Mouse (Mus musculus): ENCODE measurements around the gene Wwox.

Gene Wwox

GRCm38 (mm10) chr8:114670801-114671200, 231.3 kb downstream of the Wwox start:
- no peak for DNase-seq (ENCODE audit: low read depth, low spot score)

DNA sequence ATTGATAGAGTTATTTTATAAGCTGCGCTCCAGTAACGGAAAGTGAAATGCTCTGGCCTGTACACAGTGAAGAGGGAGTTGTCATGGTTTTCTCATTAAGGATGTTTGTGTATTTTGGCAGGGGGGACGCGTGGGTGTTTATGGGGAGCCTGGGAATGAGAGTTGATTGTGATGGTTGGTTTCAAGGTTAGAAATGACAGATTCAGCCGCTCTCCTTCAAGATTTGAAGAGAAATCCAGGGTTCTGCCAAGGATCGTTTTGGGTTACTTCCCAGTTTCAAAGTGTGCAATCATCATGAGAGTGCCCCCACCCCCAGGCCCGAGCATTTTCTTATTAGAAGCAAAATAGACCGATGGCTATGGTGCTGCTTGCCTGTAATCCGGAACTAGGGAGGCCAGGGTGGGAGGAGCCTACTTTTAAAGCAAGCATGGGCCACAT, 231.8 kb downstream of the Wwox start:
- DNase-seq (ENCODE audit: low read depth, low spot score), result no peak

- no peak for DNase-seq (ENCODE audit: low read depth, low spot score)
Measured at GRCm38 (mm10) chr8:114673416-114673815, 234.0 kb downstream of the Wwox start.

DNA sequence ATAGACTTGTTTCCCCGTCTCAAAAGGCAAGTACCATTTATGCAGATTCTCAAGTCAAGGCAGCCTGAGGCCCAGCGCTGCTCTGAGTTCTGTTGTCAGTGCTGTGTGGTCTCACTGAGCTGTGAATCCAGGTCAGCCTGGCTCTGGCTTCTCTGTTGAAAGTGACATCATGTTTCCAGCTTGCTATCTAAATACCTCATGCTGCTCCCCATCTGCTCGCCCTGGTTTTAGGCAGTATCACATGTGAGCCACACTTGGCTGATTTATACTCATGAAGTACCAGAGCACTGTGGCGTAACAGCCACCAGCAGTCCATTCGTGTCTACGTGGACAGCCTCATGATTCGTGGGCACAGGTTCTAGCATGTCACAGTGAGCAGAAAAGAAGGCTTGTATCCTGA, 235.7 kb downstream of the Wwox start:
- DNase-seq (ENCODE audit: low read depth, low spot score), result no peak

- no peak for DNase-seq (ENCODE audit: low read depth, low spot score)
Measured at GRCm38 (mm10) chr8:114676918-114677317, 237.5 kb downstream of the Wwox start.

DNA sequence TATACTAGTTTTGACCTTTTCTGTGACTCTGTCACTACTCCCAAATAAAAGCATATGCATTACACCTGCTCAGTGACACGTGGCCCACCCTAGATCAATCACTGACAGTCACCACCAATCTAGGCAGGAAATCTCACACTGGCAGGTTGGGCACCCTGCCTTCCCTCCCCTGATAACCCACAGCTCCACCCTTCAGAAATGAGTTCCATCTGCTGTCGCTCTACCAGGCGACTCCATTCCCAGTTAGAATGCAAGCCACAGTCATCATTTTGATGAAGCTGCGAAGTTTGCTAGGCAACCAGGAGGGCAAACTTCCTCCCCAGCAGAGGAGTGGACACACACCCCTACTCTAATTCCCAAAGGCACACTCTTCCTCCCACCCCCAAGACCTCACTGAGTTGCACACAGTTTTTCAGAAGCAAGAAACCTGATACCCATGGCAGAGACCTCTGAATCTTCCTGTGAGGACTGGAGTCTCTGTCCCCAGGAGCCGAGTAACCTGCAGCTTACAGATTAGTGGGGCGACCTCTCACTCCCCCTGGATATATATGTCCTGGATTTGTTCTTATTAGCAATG, 238.2 kb downstream of the Wwox start:
- DNase-seq (ENCODE audit: low read depth, low spot score), result no peak

DNA sequence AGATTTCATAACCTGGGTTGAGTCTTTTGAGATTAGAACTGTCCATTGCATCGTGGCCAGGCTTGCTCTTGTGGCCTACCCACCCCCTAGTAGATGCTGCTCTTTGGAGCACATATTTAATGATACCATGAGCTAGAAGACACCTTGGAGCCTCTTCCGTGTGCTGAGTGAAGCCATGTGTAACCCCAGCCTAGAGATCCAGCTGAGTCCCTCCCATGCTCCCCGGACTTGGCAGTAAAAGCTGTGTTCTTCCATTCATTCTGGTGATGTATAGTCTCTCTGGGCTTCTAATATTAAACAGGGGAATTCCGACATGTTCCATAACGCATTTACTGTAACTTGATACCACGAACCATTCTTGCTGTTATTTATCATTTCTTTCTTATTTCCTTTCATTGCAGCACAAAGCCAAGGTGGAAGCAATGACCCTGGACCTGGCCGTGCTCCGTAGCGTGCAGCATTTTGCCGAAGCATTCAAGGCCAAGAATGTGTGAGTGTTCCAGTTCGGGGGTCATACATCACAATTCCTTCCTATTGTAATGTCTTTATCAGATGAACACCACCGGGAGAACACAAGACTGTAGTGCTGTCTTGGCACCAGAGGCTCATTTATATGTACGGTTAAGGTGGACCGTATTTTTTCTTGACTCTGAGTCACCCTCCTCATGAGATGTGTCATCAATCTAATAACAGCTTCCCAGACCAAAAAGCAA, 240.1 kb downstream of the Wwox start:
- DNase-seq (ENCODE audit: low read depth, low spot score), result no peak

GRCm38 (mm10) chr8:114681136-114681535, 241.7 kb downstream of the Wwox start:
- no peak for DNase-seq (ENCODE audit: low read depth, low spot score)

GRCm38 (mm10) chr8:114682166-114682565, 242.7 kb downstream of the Wwox start:
- DNase-seq (ENCODE audit: low read depth, low spot score), result no peak

DNA sequence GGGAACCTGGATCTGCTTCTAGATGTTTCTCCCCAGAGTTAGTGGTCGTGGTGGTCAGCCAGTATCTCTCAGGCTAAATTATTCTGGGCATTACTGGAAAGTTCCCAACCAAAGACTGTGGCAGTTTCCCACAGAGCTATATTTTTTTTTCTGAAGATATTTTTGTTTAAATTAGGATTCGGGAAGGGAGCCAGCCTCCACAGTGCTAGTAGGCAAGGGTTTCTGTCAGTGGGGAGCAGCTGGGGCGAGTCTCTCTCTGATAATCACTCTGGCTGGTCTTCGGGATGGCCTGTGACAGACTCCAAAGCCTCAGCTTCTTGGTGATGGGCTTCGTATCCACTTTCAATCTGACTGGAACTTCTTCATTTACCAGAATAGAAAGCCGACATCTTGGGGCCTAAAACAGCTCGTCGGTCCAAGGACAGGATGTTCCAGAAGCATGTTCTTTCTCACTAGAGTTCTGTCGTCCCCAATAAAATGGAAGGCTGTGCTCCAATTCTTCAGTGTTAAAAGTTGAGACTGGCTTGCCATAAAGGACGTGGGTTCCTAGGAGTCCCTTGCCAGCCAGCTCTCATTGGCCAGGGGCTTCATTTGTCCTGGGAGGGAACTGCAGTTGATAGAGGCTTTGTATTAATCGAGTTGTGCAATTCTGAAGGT, 244.7 kb downstream of the Wwox start:
- no peak for DNase-seq (ENCODE audit: low read depth, low spot score)

DNA sequence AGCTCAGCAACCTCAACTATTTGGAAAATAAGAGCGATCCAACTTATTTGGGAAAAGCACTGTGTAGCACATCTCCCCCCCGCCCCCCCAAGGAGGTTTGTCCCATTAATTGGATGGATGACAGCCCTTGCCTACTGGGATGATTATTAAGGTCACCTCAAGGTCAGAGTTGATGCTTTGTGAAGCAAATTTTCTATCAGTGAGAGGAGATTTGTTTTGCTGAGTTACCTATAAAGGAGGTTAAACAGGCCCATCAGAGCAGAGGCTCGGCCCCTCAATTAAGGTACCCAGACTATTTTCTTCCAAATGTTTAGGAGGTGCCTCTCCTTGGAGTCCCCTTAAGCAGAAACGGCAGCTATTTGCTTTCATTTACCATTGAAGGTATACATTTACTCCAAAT, 247.0 kb downstream of the Wwox start:
- no peak for DNase-seq (ENCODE audit: low read depth, low spot score)

DNA sequence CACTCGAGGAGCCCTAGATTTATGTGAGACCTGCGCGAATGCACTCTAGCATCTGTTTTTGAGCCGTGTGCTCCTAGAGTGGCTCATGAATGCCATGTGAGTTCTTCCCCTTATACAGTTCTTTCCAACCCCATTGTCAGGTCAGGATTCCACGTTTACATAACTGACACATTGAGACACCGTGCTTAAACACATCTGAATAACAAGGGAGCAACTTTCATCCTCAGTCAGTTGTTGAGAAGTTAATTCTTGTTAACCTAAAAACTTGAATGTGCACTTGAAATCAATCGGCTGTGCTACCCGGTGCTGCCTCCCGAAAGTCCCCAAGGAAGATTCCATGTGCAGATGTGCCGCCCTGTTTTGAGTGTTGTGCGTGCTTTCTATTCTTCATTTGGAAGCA, 249.3 kb downstream of the Wwox start:
- DNase-seq (ENCODE audit: low read depth, low spot score), result no peak

DNA sequence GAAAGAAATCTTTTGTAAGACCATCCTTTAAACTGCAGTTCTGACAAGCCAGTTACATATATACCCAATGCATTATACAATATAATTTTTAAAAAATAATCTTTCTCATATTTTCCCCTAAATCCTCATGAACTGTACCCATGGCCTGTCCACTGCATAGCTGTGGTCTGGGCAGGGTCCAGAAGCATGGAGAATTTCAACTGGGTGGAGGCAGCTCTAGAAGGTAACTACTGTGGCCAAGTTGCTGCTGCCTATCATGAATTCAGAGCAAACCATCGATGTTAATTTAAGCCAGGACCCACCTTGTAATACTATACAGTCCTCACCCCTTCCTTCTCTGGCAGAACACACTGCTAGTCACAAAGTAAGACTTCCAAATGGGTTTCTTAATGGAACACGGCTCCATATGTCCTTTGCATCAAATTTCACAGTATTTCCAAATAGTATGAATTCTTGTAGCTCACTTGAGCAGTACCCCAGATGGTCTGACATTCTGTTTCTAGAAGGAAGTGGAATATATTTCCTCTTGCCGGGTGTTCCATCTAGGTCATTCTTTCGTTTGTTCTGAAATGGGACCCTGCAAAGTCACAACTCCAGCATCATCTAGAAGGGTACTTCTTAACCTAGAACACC, 255.2 kb downstream of the Wwox start:
- no peak for DNase-seq (ENCODE audit: low read depth, low spot score)

DNA sequence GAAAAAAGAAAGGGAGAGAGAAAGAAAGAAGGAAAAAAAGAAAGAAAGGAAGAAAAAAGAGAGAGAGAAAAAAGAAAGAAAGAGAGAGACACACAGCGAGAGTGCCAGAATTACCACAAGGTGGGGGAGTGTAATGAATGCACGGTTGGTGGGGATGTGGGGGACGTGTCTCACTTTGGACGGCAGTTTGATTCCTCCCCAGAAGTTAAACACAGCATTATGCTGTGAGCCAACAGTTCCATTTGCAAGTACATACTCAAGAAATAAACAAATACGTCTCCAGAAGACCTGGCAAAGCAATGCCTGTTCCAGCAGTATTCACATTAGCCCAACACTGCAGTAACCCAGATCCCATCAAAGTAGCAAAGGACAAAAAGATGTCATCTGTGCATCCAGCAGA, 264.1 kb downstream of the Wwox start:
- DNase-seq (ENCODE audit: low read depth, low spot score), result no peak

DNA sequence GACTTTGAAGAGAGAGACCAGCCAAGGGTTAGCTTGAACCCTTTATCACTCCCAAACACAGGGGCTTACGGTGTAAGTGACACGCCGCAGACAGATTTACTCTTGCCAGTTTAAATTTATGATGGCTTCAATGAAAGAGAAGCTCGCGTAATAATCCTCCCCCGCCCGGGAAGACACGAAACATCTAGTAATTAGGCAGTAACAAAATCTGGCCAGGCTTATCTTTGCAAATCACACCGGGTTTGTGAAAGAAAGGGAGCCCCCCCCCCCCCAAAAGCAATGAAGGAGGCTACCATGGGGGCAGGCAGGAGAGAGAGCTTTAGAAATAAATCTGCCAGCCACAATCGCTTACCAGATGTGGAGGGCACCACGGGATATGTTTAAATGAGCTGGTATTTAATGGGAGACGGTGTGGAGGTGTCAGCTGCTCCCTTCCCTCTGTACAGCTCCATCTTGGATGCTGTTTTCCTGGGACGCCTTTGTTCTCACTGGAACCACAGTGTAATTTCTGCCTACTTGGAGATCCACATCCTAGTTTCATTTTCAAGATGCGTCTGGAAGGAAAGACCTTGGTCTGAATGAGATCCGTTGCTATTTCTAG, 268.2 kb downstream of the Wwox start:
- DNase-seq (ENCODE audit: low read depth, low spot score), result no peak

DNA sequence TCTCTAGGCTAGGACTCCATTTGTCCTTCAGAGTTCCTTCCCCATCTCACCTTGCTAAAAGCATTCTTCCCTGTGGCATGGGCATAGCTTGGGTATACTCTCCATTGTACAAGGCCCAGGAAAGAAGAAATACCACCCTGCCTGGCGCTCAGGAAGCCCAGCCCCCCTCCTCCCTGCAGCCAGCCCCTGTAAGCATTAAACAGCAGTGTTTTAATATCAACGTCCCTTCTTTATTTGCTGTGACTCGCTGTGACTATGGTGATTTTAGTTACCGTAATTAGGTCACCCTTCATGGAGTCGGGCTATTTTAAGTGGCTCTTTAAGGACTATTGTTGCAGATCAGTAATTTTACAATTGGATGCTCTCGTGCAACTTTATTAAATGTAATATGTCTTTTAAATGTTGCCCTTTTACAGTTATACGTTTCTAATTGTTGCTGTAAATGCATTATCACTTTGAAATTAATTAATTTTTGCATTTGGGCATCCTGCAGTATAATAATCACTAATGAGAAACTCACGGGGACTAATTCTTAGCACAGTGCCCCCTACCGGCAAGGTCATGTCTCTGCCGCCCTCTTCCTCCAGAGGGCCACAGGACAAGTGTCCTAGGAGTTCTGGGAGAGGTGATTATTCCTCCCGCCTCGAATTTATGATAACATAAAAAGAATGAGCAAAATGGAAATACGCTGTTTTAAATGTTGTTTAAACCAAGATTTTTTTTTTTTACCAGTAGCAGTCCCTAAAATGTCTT, 276.0 kb downstream of the Wwox start:
- DNase-seq (ENCODE audit: low read depth, low spot score), result no peak

- no peak for DNase-seq (ENCODE audit: low read depth, low spot score)
Measured at GRCm38 (mm10) chr8:114716546-114717255, 277.2 kb downstream of the Wwox start.

GRCm38 (mm10) chr8:114718821-114719220, 279.4 kb downstream of the Wwox start:
- no peak for DNase-seq (ENCODE audit: low read depth, low spot score)

- no peak for DNase-seq (ENCODE audit: low read depth, low spot score)
Measured at GRCm38 (mm10) chr8:114722611-114723010, 283.2 kb downstream of the Wwox start.

GRCm38 (mm10) chr8:114731260-114732140, 292.0 kb downstream of the Wwox start:
- DNase-seq (ENCODE audit: low read depth, low spot score), result no peak

All from WW6 (cell line).